Mouse (Mus musculus) ovary, postnatal 10 days (tissue): Measurements from ENCODE around the gene Cdk4.

ENCODE experiments used
- DNase-seq: peaks from one replicate; pipeline ENCODE4 v3.0.0; 2022; ENCODE audit warnings: low spot score

The Cdk4 gene

DNA sequence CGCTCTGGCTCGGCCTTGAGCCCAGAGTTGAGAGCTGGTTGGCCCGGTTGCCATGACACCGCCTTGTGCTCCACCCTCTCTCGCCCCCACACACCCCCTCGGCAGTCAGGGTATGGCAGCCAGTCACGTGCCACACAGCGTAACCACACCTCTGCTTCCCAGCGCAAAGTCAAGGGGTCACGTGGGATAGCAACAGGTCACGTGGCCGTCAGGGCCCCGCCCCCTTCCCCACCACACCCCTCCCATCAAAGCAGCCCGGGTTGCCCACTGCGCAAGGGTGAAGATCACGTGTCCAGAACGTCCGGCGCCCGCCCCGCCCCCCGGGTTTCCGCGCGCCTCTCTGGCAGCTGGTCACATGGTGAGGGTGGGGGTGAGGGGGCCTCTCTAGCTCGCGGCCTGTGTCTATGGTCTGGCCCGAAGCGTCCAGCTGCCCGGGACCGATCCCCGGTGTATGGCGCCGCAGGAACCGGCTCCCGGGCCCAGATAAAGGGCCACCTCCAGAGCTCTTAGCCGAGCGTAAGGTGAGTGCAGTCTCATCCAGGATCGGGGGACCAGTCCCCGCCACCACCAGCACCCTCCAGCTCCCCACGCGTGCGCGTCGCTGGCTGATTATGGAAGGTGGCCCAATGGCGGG, at the start of gene Cdk4:
TSS of gene Cdk4 (plus strand) at position 296 of the 634 bp plus-strand sequence.
- DNase-seq: peak; percentile 95

GRCm38 (mm10) chr10:127016488-127016887, 46.8 kb upstream of the Cdk4 start:
- DNase-seq: no peak

DNA sequence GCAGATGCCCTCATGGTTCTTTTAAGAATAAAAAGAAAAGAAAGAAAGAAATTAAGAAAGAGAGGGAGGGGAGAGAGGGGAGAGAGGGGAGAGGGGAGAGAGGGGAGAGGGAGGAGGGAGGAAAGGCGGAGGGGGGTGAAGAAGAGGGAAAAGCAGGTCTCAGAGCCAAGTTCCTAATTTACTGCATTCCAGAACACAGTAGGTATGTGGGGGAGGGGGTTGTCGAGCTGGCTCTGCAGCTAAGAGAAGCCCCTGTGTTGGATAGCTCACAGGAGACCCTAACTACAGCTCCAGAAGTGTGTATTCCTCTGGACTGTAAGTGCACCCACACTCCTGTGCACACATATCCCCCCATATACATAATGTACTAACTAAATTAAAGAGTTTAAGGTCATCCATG, 46.3 kb upstream of the Cdk4 start:
- no peak for DNase-seq

GRCm38 (mm10) chr10:127018422-127018821, 44.9 kb upstream of the Cdk4 start:
- DNase-seq: no peak

DNA sequence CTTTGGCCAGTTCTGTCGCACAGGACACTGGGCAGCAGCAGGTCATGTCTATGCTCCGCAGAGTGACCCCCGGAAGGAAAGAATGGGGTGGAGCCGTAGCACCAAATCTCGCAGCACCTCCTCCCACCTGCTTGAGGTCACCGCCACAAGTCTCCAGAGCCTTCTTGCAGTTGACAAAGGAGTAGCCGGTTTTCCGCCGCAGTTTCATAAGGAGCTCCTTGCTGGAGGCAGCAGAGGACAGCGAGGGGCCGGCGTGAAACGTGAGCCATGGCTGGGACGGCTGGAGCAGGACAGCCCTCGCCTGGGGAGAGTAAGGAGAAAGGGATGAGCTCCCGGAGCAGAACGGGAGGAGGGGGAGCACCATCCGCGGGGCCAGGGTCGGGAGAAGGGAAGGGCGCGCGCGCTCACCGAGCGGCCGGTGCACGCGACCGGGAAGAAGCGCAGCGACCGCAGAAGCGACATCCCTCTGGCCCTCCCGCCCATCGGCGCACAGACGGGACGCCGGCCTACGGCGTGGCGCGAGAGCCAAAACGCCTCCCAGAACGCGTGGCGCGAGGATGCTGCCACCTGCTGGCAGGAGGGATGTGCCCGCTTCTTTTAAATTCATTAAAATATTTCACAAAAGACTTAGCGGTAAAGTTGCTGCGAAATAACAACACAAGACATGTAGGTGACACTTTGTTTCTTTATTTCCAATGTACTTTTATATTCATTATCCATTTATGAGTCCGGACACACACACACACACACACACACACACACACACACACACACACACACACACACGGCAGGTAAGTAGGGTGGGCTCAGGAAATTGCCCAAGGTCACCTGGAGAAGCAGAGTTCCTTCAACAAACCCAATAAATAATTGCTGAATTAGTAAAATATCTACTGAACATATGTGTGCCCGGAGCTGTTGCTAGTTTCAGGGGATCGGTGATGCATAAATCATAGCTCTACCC, 32.7 kb upstream of the Cdk4 start, which contains the start of gene Tsfm:
TSS of gene Tsfm (minus strand) at position 505 of the 961 bp plus-strand sequence.
- DNase-seq: peak; percentile 90

DNA sequence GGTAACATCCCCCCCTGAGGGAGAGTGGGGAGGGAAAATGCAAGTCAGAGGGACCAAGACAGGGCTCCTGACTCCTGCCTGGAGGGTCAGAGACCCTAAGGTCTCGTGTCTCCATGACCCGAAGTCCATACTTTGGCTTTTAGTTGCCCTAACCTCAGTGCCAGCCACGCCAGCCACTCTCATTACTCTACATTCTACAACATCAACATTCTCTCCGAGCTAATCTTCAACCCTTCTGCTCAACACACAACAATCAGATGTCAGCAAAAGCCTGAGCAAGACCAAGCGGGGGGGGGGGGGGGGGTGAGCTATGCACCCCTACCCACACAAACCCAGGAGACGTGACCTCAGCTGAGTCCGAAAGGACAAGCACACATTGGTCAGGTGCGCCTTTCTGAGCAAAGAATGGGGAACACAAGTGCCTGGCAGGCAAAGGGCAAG, 30.0 kb upstream of the Cdk4 start:
- no peak for DNase-seq

DNA sequence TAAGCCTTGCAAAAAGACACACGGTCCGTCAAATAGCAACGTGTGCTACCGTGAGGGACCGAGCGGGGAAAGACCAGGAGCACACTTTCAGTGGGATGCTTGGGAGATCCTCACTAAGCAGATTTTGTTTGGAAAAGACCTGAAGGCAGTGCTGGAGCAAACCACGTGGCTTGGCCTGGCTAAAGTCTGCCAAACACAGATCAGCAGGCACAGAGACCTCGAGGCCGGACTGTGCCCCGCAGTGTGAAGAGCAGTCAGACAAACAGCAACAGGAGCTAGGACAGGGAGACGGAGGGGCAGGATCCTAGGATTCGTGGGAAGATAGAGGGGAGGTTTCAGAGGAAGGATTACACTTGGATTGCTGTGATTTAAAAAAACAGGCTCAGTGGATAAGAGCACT, 27.1 kb upstream of the Cdk4 start:
- no peak for DNase-seq

DNA sequence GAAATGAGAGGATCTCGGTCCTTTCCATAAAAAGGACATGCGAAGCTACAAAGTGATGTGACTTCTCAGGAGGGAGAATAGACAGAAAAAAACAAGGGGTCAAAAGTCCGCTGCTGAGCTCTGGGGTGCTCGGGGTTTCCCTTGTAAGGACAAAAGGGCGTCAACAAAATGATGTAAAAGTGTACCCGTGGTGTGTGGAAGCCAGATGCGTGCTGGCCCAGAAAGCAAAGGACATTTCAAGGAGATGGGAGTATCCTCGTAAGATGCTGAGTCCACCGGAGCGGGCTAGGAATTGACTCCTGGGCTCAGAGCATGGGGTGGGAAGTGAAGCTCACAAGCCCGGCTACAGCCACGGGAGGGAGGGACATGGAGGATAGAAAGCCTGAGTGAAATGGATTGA, 25.7 kb upstream of the Cdk4 start:
- no peak for DNase-seq

GRCm38 (mm10) chr10:127040569-127041214, 22.6 kb upstream of the Cdk4 start:
- DNase-seq: no peak

DNA sequence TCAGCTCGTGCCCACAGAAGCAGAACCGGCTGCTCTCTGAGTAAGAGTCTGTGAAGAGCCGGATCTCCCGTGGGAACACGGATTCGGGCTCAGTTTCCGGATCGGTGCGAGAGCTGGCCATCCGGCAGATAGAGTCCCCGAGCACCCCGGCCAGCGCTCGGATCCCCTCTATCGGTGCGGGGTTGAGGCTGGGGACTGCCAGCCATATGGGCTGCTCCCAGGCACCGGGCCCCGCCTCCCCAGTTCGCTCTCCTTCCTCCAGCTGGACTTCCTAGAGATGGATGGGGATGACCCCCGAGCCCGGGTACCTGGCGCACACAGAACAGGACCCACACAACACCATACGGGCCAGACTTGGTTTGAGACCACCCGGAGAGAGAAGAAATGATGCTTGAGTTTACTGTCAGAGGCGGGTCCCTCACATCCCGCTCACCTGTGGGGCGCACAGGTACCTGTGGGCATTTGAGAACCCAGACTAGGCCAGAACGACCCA, 22.0 kb upstream of the Cdk4 start, which contains the start of the genes Mettl1 and Eef1akmt3:
TSS of gene Mettl1 (plus strand) at position 141 of the 493 bp plus-strand sequence.
TSS of gene Eef1akmt3 (minus strand) at position 240 of the 493 bp plus-strand sequence.
- DNase-seq: no peak

DNA sequence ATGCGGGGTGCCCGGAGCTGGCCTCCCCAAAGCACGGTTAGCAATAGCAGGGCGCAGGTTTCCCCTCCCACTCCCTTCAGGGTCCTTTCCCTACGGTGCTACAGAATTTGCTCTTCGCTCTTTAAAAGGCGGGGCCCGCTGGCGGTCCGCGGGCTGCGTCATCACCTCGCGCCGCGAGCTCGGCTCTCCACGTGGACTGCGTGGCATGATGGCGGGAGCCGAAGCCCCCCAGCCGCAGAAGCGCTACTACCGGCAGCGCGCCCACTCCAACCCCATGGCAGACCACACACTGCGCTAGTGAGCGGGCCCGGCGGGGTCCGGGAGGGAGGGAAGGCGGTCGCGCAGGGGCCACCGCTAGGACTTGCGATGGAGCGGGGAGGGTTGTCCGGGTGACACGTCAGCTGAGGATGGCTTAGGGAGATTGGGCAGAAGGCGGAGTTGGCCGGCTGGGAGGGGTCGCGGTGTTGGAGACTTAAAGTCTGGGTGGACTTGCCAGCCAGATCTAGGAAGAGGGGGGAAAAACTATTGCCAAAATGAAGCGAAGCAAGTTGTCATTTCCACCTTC, 21.5 kb upstream of the Cdk4 start:
- DNase-seq: peak; percentile 88

GRCm38 (mm10) chr10:127042468-127043115, 20.7 kb upstream of the Cdk4 start:
- DNase-seq: no peak

- no peak for DNase-seq
These were observed 20.1 kb upstream of the Cdk4 start for GRCm38 (mm10) chr10:127043187-127043586.

DNA sequence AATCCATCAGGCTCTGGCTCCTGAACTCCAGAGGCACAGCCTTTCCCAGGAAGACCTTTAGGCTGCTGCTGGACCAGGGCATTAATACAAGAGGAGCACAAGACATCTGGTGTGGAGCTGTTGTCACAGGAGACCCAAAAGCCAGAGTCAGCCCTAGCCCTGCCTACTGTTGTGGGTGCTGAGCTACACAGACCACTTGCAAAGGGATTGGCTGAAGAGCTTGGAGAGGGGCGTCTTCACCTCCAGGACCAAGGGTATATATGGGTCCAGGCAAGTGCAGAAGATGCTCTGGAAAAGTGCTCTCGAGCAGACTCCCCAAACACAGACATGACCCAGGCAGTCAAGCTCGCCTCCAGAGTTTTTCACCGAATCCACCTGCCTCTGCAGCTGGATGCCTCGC, 15.4 kb upstream of the Cdk4 start, which contains the start of gene Cyp27b1:
TSS of gene Cyp27b1 (plus strand) at position 297 of the 400 bp plus-strand sequence.
- no peak for DNase-seq

DNA sequence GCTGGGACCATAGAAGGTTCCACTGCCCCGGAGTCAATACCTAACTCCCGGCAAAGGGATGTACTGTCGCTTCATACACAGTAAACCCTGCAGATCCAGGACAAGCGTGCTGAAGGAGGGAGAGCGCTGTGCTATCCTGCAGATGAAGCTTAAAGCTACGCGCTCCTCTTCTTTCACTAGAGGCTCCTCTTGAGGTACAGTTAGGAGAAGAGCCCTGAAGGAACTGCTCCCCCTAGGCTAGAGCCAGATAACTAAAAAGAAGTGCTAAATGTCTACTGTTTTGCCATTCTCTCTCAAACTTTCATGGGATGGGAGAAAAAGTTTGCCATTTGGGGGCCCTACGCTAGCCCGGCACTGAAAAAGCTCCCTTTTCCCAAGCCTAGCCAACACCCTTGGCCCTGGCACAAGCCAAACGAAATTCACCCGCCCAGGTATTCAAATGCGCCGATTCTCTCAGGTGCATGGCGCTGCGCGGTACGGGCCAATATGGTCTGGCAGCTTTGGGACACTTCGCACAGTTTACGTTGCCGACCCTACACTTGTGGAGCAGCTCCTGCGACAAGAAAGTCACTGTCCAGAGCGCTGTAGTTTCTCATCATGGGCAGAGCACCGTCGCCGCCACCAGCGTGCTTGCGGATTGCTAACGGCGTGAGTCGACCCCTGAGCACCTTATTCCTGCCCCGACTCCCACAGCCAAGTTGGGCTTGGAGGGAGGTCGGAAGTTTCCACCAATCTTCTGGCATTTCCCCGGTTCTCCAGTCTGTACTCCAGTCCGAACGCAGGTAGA, 14.5 kb upstream of the Cdk4 start:
- no peak for DNase-seq

DNA sequence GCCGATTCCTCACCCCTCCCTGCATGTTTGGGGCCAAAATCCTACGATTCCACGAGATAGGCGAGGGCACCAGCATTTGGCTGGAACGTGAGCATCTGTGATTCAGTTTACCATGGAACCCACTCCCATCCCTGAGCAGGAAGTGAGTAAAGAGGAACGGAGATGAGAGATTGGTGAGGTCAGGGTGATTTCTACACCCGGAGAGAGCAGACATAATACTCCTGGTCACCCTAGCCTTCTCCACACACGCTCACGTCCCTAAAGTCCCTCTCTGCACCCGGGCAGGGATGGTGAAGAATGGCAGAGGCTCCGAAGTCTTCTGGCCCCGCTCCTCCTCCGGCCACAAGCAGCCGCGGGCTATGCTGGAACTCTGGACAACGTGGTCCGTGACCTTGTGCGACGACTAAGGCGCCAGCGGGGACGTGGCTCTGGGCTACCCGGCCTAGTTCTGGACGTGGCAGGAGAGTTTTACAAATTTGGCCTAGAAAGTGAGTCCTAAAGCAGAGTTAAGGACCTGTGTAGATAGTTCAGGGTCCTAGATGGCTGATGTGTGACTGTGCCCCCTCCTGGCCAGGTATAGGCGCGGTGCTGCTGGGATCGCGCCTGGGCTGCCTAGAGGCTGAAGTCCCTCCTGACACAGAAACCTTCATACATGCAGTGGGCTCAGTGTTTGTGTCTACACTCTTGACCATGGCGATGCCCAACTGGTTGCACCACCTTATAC, 13.8 kb upstream of the Cdk4 start:
- no peak for DNase-seq

DNA sequence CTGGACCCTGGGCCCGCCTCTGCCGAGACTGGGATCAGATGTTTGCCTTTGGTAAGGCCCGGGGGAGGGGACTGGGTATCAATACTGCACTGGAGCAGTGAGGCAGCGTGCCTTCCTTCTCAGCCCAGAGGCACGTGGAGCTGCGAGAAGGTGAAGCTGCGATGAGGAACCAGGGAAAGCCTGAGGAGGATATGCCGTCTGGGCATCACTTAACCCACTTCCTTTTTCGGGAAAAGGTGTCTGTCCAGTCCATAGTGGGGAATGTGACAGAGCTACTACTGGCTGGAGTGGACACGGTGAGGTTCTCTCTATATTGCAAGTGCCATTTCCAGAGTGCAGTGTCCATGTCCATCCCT, 13.2 kb upstream of the Cdk4 start:
- no peak for DNase-seq

DNA sequence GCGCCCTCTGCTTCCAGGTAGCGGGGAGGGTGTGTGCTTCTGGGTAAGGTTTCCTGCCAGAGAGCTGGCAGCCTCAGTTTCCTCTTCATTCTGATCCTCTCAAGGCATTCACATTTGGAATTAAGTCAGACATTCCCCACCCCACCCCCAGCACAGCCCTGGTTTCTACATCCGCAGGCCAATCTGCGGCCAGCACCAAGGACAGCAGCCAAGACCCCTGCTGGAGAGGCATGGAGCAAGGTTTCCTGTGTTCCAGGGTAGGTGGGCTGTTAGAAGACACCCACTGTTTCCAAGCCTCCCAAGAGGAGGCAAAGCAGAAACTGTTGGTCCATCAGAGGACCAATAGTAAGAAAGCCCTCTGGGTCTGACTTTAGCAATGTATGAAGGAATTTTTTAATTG, 8.7 kb upstream of the Cdk4 start:
- DNase-seq: no peak

DNA sequence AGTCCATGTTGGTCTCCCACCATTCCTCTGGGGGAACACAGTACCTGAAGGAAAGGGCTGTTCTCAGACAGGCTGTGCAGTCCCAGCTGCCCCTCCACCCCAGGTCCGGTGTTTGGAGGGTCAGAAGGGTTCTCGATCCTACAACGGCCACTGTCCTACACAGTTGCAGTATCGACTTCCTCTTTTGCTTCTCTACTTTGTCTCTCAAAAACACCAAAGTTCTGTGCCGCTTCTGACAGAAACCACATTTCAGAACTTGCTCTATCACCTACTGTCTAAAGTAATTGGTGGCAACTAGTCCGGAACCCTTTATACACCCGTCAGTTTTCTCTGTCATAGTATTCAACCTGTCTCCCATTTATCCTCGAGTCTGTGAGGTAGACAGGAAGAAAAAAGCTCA, 7.9 kb upstream of the Cdk4 start:
- DNase-seq: no peak

GRCm38 (mm10) chr10:127056490-127056889, 6.8 kb upstream of the Cdk4 start:
- DNase-seq: no peak
